Mouse (Mus musculus) brain, embryonic 14.5 days (tissue): ENCODE measurements at regions not wholly inside any gene's neighbourhood (a gene's known extent, or its start where the extent isn't known, plus 50 kb on each side); places are given as distances from the start of the nearest gene placed in this dataset.

Experiments used
- CTCF ChIP-seq: fragments of 200-500 bp; IDR thresholded peaks from 2 replicates; pipeline ENCODE4 v1.5.1; 2012; ENCODE audit warnings: inconsistent platforms, mild to moderate bottlenecking, moderate library complexity, borderline replicate concordance; ENCODE audit not compliant: insufficient read depth, insufficient read length; ENCODE audit errors: extremely low read depth
- POLR2A ChIP-seq: fragments of 200-500 bp; IDR thresholded peaks from 2 replicates; pipeline ENCODE4 v1.6.1; 2012; ENCODE audit warnings: mild to moderate bottlenecking, inconsistent platforms, borderline replicate concordance; ENCODE audit not compliant: poor library complexity, insufficient read depth, insufficient read length, severe bottlenecking; ENCODE audit errors: extremely low read depth

GRCm38 (mm10) chr10:92247449-92247805 is 474.8 kb downstream of the Nedd1 start:
- TF ChIP-seq POLR2A (no peak), CTCF (no peak)
